Mouse (Mus musculus) T-helper 17 cell (primary cell): ENCODE results near the gene Pofut2.

Experiments
- in situ Hi-C, 2 experiments: fragments of 300-600 bp; cut with MboI, MseI; formaldehyde crosslinking; loops; 1 replicate in 1 of 2; 2 replicates in 1 of 2; pipeline ENCODE4 v1.15.1; 2025; ENCODE audit warnings: high pct_unique_total_duplicates in 2 of 2

Gene Pofut2

DNA sequence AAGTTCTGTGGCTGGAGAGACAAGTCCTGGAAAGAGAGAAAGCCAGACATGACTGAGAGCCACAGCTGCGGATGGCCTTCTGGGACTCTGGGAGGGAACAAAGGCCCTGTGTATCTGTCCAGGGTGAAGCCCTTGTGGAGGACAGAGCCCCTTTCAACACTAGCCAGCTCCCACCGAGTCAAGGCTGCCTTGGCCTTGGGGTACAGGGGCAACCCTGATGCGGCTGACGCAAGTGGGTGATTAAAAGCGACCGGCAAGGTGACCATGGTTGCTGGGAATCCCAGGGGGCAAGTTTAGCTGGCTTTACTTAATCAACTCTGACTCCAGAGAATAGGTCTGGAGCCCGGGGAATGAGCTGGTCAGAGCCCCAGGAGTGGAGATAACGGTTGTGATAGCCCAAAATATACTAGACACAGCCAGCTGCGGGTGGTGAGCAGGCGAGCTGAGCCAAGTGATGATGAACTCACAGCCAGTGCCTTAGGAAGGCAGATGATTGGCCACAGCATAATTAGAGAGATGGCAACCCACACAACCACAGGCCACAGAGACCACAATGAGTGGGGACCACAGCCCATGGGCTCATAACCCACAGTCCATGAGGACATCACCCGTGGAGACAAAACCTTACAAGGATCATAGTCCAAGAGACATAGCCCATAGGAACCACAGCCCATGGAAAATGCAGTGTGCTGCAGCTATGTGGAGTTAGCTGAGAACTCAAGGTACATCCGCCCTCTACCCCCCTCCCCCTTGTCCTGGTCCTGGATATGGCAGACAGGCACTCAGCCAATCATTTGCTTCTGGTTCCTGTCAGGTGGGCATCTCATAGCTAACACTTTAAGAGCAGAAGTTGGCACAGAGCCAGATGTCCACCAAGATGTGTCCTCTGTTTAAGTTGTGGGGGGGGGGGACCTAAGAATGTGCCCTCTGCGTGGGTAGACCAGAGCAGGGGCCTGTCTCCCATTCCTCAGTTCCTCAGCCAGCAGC is 29.1 kb upstream of the Pofut2 start:
- in situ Hi-C loops = no loop called here

DNA sequence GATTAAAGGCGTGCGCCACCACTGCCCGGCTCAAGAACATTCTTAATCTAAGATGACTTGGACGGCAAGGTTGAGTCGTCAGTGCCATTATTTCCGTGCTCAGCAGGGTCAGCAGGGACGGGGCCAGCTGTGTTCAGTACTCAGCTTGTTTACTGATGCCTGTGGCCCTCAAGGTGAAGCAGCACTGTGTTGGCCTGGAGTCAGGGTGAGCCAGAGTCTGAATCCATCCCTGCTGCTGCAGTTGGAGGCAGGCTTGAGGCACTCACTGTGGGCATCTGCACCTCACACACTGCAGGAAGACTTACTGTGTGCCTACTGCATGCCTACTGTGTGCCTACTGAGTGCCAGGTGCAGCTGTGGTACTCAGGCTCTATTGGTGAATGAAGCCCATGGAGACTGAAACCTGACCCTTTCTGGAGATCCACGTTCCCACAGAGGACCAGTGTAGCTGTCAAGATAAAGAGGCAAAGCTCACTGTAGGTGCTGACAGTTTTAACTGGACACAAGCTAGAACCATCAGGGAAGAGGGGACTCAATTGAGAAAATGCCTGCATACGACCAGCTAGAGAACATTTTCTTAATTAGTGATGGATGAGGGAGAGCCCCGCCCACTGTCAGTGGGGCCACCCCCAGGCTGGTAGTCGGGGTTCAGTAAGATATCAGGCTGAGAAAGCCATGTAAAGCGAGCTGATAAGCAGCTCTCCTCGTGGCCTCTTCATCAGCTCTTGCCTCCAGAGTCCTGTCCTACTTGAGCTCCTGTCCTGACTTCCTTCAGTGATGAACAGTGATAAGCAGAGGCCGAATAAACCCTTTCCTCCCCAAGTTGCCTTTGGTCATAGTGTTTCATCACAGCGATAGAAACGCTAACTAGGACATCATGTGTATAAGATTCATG is 26.9 kb upstream of the Pofut2 start:
- in situ Hi-C loops = no loop called here

DNA sequence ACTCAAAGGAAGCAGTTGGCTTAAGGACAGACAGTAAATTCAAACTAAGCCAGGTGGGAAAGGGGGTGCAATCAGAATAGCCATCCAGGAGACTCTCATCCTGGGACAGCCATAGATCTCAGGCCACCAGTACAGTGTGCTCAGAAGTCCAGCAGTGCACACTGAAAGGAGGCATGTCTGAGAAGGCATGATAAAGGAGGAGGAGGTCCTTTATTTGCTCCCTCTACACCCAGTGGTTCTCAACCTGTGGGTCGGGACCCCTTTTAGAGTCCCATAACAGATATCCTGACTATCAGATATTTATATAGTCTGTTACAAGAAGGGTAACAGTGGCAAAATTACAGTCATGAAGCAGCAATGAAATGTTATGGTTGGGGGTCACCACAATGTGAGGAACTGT is 25.8 kb upstream of the Pofut2 start:
- in situ Hi-C loops = no loop called here

DNA sequence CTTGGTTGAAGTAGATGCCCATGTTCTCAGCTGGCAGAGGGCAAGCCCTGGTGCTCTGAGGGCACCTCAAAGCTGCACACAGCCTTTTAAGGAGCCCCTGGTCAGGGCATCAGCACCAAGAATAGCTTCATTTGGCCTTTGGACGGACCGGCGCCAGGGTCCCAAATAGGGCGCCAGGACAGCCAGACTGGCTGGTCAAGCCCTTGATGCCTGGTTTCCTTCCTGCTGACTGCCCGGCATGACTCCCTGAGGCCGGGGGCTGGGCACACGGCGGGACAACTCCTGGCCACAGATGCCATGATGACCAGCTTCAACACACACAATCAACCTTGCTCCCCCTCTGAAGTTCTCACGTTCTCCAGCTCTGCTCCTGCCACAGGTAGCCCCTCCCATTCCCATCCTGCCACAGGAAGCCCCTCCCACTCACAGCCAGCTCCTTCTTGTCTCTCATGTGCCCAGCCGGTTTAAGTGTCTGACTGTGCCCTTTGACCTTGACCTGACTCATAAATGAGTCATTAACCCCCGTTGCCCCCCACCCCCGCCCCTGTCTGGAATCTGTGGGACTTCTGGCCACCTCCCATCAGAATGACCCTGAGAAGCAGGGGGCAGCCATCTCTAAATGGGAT is 23.9 kb upstream of the Pofut2 start:
- in situ Hi-C loops = no loop called here

DNA sequence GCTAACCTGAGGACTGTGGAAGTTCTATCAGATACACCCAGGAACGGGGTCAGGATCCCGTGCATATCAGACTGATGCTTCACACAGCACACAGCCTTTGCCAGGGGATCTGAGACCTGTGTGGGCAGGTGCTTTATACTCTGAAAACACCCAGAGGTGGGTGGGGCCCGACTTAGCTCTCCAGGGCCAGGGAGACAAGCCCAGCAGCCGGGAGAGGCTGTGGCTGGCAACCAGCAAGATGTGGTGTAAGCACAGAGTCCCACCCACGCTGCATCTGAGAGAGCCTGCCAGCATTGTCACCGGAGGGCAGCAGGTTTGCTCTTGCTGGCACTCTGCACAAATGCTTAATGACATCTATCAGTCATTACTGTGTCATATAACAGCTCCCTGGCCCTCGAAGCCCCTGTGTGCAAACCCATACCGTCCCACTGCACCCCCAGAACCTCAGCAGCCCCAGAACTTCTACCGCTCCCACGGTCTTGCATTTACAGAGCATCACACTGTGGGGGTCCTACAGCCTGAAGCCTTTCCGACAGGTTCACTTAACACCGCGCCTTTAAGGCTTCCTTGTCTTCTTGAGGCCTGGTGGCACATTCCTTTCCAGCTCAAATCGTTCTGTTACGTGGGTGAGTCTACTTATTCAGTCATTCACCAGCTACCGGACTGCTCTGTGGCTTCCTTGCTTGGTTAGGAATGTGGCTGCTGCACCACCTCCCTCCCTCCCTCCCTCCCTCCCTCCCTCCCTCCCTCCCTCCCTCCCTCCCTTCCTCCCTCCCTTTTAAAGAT is 21.0 kb upstream of the Pofut2 start:
- in situ Hi-C loops = no loop called here

DNA sequence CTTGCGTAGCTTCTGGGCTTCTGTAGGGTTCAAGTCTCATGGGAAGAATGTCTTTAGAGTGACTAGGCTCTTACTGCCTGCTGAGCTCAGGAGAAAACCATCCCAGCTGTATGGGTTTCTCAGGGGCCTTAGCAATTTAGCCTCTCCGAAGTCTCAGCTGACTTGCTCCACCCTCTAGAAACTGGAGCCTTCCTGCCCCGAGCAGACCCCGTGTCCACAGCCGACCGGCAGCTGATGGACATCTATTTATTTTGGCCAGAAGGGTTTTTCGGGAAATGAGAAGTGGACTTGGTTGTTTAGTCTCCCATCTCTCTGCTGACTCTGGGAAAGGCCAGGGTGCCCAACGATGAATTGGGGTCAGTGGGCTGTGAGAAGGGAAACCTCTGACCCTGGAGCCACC is 18.3 kb upstream of the Pofut2 start:
- in situ Hi-C loops = no loop called here

DNA sequence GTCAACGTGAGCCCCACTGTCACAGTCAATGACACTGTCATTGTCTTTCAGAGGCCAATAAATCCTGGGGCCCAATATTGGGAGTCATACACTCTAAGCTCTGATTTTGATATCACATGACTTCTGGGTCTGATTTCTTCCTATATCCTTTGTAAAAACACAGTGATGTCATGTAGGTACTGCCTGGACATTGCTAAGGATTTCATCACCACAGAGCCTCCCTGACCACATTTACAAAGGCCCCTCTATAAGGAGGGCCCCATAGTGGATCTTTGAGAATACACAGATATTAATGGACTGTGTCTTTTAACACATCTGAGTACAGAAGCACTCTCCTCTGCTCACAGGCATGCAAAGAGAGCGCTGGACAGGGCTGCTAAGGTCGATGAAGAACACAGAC is 16.6 kb upstream of the Pofut2 start:
- in situ Hi-C loops = no loop called here

DNA sequence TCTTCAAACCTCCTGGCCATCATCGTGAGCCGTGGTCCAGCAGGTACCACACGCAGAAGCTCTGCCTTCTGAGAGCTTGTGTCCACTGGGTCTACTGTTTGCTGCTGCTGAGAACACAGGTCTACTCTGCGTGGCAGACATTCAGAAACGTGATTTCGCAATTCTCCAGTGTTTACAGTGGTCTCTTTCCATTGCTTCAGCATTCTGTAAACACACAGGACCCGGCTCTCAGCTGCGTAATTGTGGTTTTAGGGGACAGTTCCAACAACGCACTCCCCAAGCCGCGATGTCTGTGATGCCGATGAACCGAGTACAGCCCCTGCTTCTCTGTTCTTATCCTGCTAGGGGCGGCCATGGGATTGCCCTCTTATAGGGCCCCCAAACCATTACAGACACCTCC is 16.1 kb upstream of the Pofut2 start:
- in situ Hi-C loops = no loop called here

DNA sequence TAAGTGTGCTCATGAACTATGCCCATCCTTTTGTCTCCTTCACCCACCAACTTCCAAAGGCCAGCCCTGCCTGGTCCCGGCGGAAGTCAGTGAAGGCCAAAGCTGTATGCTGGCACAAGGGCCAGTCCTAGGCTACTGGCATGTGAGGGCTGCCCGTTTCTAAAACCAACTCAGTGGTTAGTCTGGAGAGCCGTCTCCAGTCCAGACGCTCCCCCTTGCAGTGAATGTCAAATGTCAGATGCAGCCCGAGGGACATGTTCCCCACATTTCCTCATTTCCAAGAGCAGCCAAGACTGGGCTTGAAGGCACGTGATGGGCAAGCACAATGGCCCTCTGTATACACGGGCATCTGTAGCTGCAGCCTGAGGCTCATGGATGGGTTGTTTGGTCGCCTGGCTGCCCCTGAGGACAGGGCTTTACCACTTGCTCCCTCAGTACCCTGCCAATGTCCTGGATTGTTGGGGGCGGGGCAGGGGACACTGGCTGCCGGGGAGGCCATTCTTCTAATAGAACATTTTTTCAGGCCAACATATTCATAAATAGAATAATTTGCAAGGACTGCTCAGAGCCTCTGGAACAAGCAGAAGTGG is 15.4 kb upstream of the Pofut2 start:
- in situ Hi-C loops = no loop called here

DNA sequence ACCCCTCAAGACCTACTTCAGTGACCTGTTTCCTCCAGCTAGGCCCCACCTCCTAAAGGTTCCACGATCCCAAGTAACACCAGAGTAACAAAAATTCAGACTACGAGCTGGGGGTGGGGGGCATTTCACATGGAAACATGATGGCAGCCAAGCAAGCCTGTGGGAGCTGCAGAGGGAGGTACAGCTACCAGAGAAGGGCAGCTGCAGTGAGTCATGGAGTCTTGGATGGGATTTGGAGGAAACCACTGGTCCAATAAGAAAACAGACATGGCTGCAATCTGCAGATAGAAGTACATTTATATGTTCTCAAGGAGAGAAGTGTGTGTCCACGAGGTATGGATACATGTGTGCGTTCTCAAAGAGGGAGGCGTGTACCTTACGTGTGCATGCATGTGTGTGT is 14.2 kb upstream of the Pofut2 start:
- in situ Hi-C loops = no loop called here

DNA sequence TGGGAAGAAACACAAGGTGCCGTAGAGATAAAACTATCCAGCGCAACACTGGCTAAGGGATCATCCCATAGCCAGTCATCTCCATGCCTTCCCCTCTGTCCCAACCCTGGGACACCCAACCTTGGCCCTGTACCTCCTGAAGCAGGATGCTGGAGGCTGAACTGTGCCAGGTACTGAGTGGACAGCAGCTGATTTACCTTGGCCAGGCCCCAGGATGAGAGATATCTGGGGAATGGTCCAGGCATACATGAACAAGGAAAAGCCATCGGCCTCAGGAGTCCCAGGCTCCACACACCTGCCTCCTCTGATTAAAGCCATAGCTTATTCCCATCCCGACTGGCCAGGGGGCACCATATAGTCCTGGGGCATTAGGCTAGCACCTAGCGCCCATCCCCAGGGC is 12.0 kb upstream of the Pofut2 start:
- in situ Hi-C loops = no loop called here

DNA sequence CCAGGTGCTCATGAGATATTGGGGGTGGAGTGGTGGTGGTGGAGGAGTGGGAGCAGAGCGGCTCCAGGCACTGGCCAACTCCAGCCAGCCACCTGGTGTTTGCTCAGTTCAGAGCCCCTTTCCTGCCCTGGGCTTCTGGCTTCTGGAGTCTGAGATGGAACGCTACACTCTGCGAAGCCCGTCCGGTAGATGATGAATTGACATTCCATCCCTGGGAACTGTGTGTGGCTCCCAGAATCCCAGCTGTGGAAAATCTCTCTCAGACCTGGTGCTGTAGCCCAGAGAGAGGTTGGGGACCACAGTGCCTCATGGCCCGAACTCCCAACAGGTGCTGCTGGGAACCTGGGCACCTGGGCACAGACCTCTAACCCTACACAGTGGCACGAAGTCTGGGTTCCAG is 11.3 kb upstream of the Pofut2 start:
- in situ Hi-C loops = no loop called here

DNA sequence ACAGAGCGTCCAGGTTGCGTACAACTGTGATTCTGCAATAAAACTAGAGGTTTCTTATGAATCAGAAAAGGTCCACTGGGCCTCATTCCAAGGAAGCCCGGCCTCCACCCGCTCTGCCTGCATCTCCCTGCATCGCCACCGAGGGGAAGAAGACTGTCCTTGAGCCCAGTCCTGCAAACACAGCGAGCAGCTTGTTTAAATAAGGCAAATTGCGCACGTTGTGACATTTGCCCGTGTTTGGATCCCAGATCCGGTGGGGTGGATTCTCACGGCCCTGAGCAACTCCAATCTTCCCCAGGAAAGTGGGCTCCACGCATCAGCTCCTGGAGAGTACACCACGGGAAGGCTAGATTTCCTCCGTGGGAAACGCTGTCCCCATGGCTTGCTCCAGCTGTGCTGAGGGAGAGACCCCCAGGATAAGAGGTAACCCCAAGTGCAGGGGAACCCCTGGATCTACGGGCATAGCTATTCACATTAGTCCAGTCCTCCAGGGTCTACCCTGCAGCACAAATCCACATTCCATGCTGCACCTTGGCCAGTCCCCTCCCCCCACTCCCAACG is 7.7 kb upstream of the Pofut2 start:
- in situ Hi-C loops = loop anchor here (5.0 kb wide), 1 partner anchor 119 kb away; no protein-coding TSS in a partner anchor

DNA sequence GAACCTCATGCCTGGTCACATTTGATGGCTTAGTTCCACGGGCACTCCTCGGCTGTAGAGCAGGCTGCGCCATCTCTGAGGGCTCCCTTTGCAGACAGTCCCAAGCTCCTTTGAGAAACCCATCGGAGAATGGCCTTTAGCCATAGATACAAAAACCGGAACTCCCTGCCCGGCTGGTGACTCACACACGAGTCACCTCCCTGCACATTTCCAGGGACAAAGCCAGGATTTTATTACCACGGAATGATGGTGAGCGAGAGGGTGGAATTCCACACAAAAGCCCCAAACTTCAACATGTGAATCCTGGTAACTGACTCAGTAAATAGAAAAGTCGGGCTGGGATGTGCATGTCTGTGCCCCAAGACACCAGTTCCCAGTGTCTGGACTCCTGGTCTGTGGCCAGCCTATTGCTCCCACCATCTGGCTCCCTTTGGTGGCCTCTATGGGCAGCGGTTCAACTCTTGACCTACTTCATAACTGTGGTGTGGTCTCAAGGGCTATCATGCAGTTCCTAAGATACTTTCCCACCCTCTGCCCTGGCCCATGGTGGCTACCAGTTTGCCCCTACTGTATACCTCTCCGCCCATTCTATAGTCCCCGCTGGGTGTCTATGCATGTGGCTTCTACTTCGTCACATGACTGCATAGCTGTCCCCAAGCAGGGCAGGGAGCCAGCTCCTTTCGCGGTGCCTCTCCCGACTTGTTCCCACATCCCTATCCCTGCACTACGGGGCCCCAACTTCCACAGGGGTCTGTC is 7.1 kb upstream of the Pofut2 start:
- in situ Hi-C loops = loop anchor here (5.0 kb wide), 1 partner anchor 120 kb away; no protein-coding TSS in a partner anchor

DNA sequence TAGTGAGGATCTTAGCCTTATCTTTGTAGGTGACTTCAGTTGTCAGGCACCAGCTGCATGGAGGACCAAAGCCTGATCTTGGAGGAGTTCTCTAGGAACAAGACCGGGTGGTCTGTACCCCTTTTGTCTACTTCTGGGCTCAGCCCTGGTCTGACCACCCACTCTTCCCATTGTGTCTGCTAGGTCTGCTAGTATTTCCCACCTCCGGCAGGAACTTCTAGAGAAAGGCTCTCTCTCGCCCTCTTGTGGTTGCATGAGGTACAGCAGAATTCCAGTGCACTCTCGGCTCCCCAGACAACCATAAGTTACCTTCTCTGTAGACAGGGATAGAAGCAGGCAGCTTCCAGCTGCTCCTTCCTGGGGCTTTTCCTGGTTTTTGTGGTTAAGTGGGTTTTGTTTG is 6.2 kb upstream of the Pofut2 start:
- in situ Hi-C loops = loop anchor here (5.0 kb wide), 1 partner anchor 120 kb away; no protein-coding TSS in a partner anchor

DNA sequence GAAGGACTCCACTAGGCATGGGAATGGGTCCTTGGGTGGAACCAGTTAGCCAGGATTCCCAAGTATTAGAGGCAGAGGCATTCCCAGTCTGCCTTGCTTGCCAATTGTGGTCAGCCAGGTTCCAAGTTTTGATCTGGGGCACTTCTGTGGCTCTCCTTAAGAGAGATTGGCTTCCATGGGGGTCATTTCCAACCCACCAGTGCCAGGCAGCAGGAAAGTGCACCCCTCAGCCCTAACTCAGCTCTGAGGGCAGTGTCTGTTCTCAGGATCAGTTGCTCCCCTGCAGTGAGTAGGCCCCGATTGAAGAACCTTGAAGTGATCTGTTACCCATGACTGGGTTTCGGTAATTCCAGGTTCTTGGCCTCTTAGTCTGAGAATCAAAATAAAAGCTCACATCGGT is 3.8 kb upstream of the Pofut2 start:
- in situ Hi-C loops = no loop called here

DNA sequence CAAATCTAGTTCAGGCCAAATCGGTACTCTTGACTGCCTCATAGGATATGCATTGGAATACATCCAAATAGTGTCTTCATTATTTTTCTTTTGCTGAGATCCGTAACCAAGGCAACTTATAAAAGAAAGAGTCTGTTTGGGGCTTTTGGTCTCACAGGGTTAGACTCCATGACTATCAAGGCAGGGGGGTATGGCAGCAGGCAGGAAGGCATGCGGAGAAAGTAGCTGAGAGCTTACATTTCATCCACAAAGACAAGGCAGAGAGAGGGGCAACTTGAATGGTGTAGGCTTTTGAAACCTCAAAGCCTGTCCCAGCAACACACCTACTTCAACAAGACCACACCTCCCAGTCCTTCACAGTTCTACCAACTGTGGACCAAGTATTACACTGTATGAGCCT is 3.3 kb upstream of the Pofut2 start:
- in situ Hi-C loops = no loop called here

DNA sequence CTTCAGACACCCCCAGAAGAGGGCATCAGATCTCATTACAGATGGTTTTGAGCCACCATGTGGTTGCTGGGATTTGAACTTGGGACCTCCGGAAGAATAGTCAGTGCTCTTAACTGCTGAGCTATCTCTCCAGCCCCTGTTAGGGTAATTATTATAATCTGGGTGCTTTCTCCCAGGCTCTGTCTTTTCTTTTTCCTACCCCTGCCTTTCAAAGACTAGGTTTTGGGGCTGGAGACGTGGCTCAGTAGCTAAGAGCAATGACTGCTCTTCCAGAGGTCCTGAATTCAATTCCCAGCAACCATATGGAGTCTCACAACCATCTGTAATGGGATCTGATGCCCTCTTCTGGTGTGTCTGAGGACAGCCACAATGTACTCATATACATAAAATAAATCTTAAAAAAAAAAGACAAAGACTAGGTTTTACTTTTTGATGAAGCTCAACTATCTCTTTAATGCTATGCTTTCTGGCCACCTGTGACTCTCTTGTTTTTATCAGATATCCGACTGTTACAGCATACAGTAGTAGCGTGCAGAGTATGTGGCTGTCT is 902 bp upstream of the Pofut2 start:
- in situ Hi-C loops = no loop called here

DNA sequence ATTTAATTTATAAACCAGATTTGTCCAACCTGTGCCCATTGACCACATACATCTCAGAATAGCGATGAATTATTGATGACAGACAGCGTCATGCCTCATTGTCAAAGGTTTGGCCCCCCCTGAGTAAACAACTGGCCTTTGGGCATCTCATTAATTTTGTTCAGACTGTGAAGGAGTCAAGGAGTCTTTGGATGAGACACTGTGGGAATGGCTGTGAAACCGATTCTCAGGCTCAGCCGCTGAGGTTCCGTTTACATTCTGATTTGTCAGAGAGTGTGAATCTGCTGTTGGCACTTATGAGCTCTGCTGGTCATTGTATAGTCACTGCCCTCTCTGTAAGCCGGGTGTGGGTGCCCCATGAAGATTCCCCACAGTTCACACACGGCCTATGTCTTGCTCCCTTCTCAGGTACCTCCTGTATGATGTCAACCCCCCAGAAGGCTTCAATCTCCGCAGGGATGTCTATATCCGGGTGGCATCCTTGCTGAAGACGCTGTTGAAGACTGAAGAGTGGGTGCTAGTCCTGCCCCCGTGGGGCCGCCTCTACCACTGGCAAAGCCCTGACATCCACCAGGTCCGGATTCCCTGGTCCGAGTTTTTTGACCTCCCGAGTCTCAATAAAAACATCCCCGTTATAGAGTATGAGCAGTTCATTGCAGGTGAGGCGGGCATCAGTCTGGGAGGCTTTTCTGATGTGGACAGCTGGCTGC is 1.3 kb downstream of the Pofut2 start:
- in situ Hi-C loops = no loop called here
